Mouse (Mus musculus) MEL (cell line): ENCODE measurements at regions not wholly inside any gene's neighbourhood (a gene's known extent, or its start where the extent isn't known, plus 50 kb on each side); places are given as distances from the start of the nearest gene placed in this dataset.

Experiments
- CHD2 ChIP-seq: IDR thresholded peaks from 2 replicates; pipeline ENCODE4 v1.6.1; 2011; ENCODE audit warnings: low read length, improper control_type of control experiment
- CTCF ChIP-seq, 3 experiments: IDR thresholded peaks in 2 of 3; conservative IDR thresholded peaks in 1 of 3; 2 replicates each; pipeline ENCODE4 v1.5.1; 2011 to 2012; ENCODE audit warnings: low read length in 3 of 3, low read depth in 2 of 3, mild to moderate bottlenecking in 2 of 3, improper control_type of control experiment in 1 of 3, inconsistent platforms in 1 of 3, mixed read lengths in 1 of 3, moderate library complexity in 1 of 3; ENCODE audit not compliant: control insufficient read depth in 1 of 3, insufficient read depth in 1 of 3, poor library complexity in 1 of 3, severe bottlenecking in 1 of 3
- ETS1 ChIP-seq: IDR thresholded peaks from 2 replicates; pipeline ENCODE4 v1.6.1; 2012; ENCODE audit warnings: low read depth, mild to moderate bottlenecking, inconsistent platforms, low read length, improper control_type of control experiment, moderate library complexity
- GABPA ChIP-seq: IDR thresholded peaks from 2 replicates; pipeline ENCODE4 v1.6.1; 2012; ENCODE audit warnings: low read depth, mild to moderate bottlenecking, inconsistent platforms, low read length, improper control_type of control experiment, moderate library complexity
- HCFC1 ChIP-seq: IDR thresholded peaks from 2 replicates; pipeline ENCODE4 v1.6.1; 2012; ENCODE audit warnings: low read depth, mild to moderate bottlenecking, inconsistent platforms, low read length, improper control_type of control experiment, moderate library complexity
- MAFK ChIP-seq: IDR thresholded peaks from 2 replicates; pipeline ENCODE4 v1.6.1; 2011; ENCODE audit warnings: low read depth, mild to moderate bottlenecking, low read length, improper control_type of control experiment, borderline replicate concordance
- MAZ ChIP-seq: IDR thresholded peaks from 2 replicates; pipeline ENCODE4 v1.6.1; 2012; ENCODE audit warnings: low read depth, mild to moderate bottlenecking, inconsistent platforms, low read length, improper control_type of control experiment
- MEF2A ChIP-seq: IDR thresholded peaks from 2 replicates; pipeline ENCODE4 v1.6.1; 2014; ENCODE audit warnings: low read depth, mild to moderate bottlenecking, inconsistent platforms, low read length, improper control_type of control experiment; ENCODE audit not compliant: poor library complexity, insufficient replicate concordance, severe bottlenecking; ENCODE audit errors: extremely low read depth
- POLR2A ChIP-seq, 2 experiments: IDR thresholded peaks; 2 replicates each; pipeline ENCODE4 v1.6.1; 2011 to 2012; ENCODE audit warnings: low read length in 2 of 2, mild to moderate bottlenecking in 2 of 2, control low read depth in 1 of 2, improper control_type of control experiment in 1 of 2, low read depth in 1 of 2, moderate library complexity in 1 of 2; ENCODE audit not compliant: control insufficient read depth in 1 of 2, insufficient read depth in 1 of 2, poor library complexity in 1 of 2
- ZKSCAN1 ChIP-seq: IDR thresholded peaks from 2 replicates; pipeline ENCODE4 v1.6.1; 2012; ENCODE audit warnings: low read depth, mild to moderate bottlenecking, inconsistent platforms, low read length, improper control_type of control experiment, moderate library complexity

DNA sequence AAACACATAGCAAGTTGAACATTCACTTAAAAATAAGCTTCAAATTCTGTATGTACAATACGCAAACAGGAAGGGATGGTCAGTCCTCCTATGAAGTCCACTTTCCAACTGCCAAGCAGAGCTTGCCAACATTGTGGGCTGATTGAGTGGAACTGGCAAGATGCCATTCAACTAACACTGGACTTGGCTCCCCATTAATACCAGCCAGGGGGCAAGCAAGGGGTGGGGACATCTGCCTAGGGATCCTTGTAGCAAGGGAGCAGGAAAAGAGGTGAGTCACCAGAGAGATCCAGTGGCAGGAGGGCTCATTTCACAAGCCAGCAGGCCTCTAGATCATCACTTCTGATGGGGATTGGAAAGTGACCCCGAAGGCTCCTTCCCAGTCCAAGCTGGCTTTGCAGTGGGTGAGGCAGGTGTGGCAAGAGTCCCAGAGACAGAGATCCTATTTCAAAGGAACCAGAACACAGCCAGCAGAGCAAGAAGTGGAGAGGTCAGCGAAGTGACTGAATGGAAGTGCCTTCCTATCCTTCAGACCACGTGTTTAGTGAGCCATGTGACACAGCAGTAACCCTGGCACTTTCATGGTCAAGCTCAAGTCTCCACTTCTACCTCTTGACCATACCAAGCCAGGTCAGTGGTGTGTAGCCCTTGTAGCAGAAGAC is 53.8 kb upstream of the Smco4 start:
- no peak for TF ChIP-seq ETS1
- no peak for TF ChIP-seq CHD2
- no peak for TF ChIP-seq GABPA
- no peak for TF ChIP-seq MEF2A
- TF ChIP-seq ZKSCAN1, result no peak
- TF ChIP-seq CTCF (IDR thresholded peaks at IDR 0.05 in 2 of 3, conservative IDR thresholded peaks at IDR 0.05 in 1 of 3; ENCODE audit: control insufficient read depth in 1 of 3, insufficient read depth in 1 of 3, low read depth in 2 of 3, low read length in 3 of 3, poor library complexity in 1 of 3, severe bottlenecking in 1 of 3), result no peak
- no peak for TF ChIP-seq HCFC1
- TF ChIP-seq POLR2A (IDR thresholded peaks at IDR 0.05; ENCODE audit: control insufficient read depth in 1 of 2, insufficient read depth in 1 of 2, low read depth in 1 of 2, low read length in 2 of 2, poor library complexity in 1 of 2), result no peak
- no peak for TF ChIP-seq MAZ
- TF ChIP-seq MAFK, result no peak
